Mouse (Mus musculus) kidney, adult 2 months (tissue): ENCODE measurements around the gene Slc9a8.

ENCODE experiments used
- CTCF ChIP-seq: fragments of 200-500 bp; conservative IDR thresholded peaks from 2 replicates; pipeline ENCODE4 v1.5.1; 2011; ENCODE audit warnings: low read depth, mild to moderate bottlenecking, control low read depth, low read length, moderate library complexity, mixed read lengths; ENCODE audit not compliant: insufficient read depth, insufficient read length
- POLR2A ChIP-seq: fragments of 200-500 bp; IDR thresholded peaks from one replicate; pipeline ENCODE4 v1.6.1; 2011; ENCODE audit warnings: low read depth, low read length, control low read depth

DNA sequence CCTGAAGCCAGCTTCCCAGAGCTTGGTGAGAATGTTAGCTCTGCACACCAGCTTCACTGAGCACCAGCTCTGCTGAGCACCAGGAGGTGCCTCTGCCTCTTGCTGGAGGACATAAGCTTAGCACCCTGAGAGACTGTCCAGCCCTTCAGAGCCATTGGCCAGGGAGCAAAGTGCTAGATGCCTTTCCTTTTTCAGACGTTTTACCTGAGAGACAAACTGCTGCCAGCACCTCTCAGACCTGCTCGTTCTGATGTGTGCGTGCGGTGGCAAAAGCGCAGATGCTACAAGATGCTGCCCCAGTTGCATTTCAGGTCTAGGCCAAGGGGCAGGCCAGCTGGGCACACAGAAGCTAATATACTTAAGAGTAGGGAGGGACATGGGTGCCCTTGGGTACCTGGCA is 54.1 kb downstream of the Slc9a8 start:
- TF ChIP-seq CTCF (no peak), POLR2A (no peak)
